Mouse (Mus musculus): Measurements from ENCODE around the gene Gabrb2. TPM values are rescaled to one million over a fixed set of nuclear protein-coding genes. Genes with fewer than 3 reads are reported as not detected.

Gene Gabrb2
- polyA plus RNA-seq, 1 experiment from 2014 or later: 2.3 TPM

GRCm38 (mm10) chr11:42448929-42449328, 29.4 kb downstream of the Gabrb2 start:
- H3K9ac ChIP-seq: no peak overlapping the region
- no peaks in the 10 kb centered on the region for H3K9me3 ChIP-seq
- no peak overlapping the region for H3K4me3 ChIP-seq
- no peaks in the 10 kb centered on the region for H3K4me1 ChIP-seq
- no peaks in the 10 kb centered on the region for H3K36me3 ChIP-seq
- WGBS: 75% methylated on average over 4 of the region's 4 CpGs
- H3K4me2 ChIP-seq: no peak overlapping the region
- H3K27me3 ChIP-seq: no peaks in the 10 kb centered on the region
- no peak overlapping the region for H3K27ac ChIP-seq
- ATAC-seq (ENCODE audit: insufficient number of reproducible peaks, insufficient read depth, low FRiP score, low TSS enrichment, low read depth): no peak

- H3K4me3 ChIP-seq: no peak overlapping the region
- 81% methylated on average over 1 of the region's 1 CpGs for WGBS
These were observed 44.6 kb downstream of the Gabrb2 start for GRCm38 (mm10) chr11:42464136-42464535.

GRCm38 (mm10) chr11:42468381-42468780, 48.8 kb downstream of the Gabrb2 start:
- no peak overlapping the region for H3K9ac ChIP-seq
- no peak for ATAC-seq (ENCODE audit: insufficient number of reproducible peaks, insufficient read depth, low FRiP score, low TSS enrichment, low read depth)
- H3K27me3 ChIP-seq: no peaks in the 10 kb centered on the region
- no peaks in the 10 kb centered on the region for H3K36me3 ChIP-seq
- no peaks in the 10 kb centered on the region for H3K4me1 ChIP-seq
- H3K4me2 ChIP-seq: no peak overlapping the region
- 84% methylated on average over 3 of the region's 3 CpGs for WGBS
- no peak overlapping the region for H3K27ac ChIP-seq
- H3K9me3 ChIP-seq: no peaks in the 10 kb centered on the region
- no peak overlapping the region for H3K4me3 ChIP-seq

More at GRCm38 (mm10) chr11:42464136-42464535, 44.6 kb downstream of the Gabrb2 start:
- ATAC-seq (ENCODE audit: insufficient number of reproducible peaks, insufficient read depth, low FRiP score, low TSS enrichment, low read depth): no peak
- H3K27me3 ChIP-seq: no peaks in the 10 kb centered on the region
- H3K9me3 ChIP-seq: no peaks in the 10 kb centered on the region
- no peak overlapping the region for H3K9ac ChIP-seq
- H3K4me2 ChIP-seq: no peak overlapping the region
- H3K27ac ChIP-seq: no peak overlapping the region
- no peaks in the 10 kb centered on the region for H3K4me1 ChIP-seq
- no peaks in the 10 kb centered on the region for H3K36me3 ChIP-seq

GRCm38 (mm10) chr11:42474523-42474922, 55.0 kb downstream of the Gabrb2 start:
- Histone ChIP-seq H3K9ac (no peak overlapping the region), H3K4me2 (no peak overlapping the region), H3K27me3 (no peaks in the 10 kb centered on the region), H3K36me3 (no peaks in the 10 kb centered on the region), H3K9me3 (no peaks in the 10 kb centered on the region), H3K27ac (no peak overlapping the region), H3K4me3 (no peak overlapping the region), H3K4me1 (no peaks in the 10 kb centered on the region)
- 87% methylated on average over 3 of the region's 3 CpGs for WGBS
- no peak for ATAC-seq (ENCODE audit: insufficient number of reproducible peaks, insufficient read depth, low FRiP score, low TSS enrichment, low read depth)

GRCm38 (mm10) chr11:42487625-42488024, 68.1 kb downstream of the Gabrb2 start:
- Histone ChIP-seq H3K27ac (no peak overlapping the region), H3K4me2 (no peak overlapping the region), H3K9me3 (no peaks in the 10 kb centered on the region), H3K36me3 (no peaks in the 10 kb centered on the region), H3K27me3 (no peaks in the 10 kb centered on the region), H3K4me3 (no peak overlapping the region), H3K4me1 (no peaks in the 10 kb centered on the region), H3K9ac (no peak overlapping the region)
- ATAC-seq (ENCODE audit: insufficient number of reproducible peaks, insufficient read depth, low FRiP score, low TSS enrichment, low read depth): no peak

GRCm38 (mm10) chr11:42501166-42501565, 81.6 kb downstream of the Gabrb2 start:
- H3K36me3 ChIP-seq: no peaks in the 10 kb centered on the region
- no peak for ATAC-seq (ENCODE audit: insufficient number of reproducible peaks, insufficient read depth, low FRiP score, low TSS enrichment, low read depth)
- H3K9ac ChIP-seq: no peak overlapping the region
- H3K27me3 ChIP-seq: no peaks in the 10 kb centered on the region
- H3K9me3 ChIP-seq: no peaks in the 10 kb centered on the region
- H3K27ac ChIP-seq: no peak overlapping the region
- no peak overlapping the region for H3K4me3 ChIP-seq
- no peak overlapping the region for H3K4me2 ChIP-seq
- no peaks in the 10 kb centered on the region for H3K4me1 ChIP-seq

GRCm38 (mm10) chr11:42505436-42505835, 85.9 kb downstream of the Gabrb2 start:
- no peak overlapping the region for H3K4me2 ChIP-seq
- H3K4me3 ChIP-seq: no peak overlapping the region
- ATAC-seq (ENCODE audit: insufficient number of reproducible peaks, insufficient read depth, low FRiP score, low TSS enrichment, low read depth): no peak
- H3K27ac ChIP-seq: no peak overlapping the region
- no peaks in the 10 kb centered on the region for H3K4me1 ChIP-seq
- H3K9me3 ChIP-seq: no peaks in the 10 kb centered on the region
- no peak overlapping the region for H3K9ac ChIP-seq
- no peaks in the 10 kb centered on the region for H3K36me3 ChIP-seq
- H3K27me3 ChIP-seq: no peaks in the 10 kb centered on the region
- 78% methylated on average over 2 of the region's 2 CpGs for WGBS

GRCm38 (mm10) chr11:42505911-42506310, 86.4 kb downstream of the Gabrb2 start:
- Histone ChIP-seq H3K4me3 (no peak overlapping the region), H3K4me2 (no peak overlapping the region), H3K36me3 (no peaks in the 10 kb centered on the region), H3K27ac (no peak overlapping the region), H3K9me3 (no peaks in the 10 kb centered on the region), H3K4me1 (no peaks in the 10 kb centered on the region), H3K27me3 (no peaks in the 10 kb centered on the region), H3K9ac (no peak overlapping the region)
- 56% methylated on average over 1 of the region's 1 CpGs for WGBS
- no peak for ATAC-seq (ENCODE audit: insufficient number of reproducible peaks, insufficient read depth, low FRiP score, low TSS enrichment, low read depth)

GRCm38 (mm10) chr11:42521960-42522359, 102.4 kb downstream of the Gabrb2 start:
- ATAC-seq (ENCODE audit: insufficient number of reproducible peaks, insufficient read depth, low FRiP score, low TSS enrichment, low read depth): no peak
- H3K4me3 ChIP-seq: no peak overlapping the region
- H3K9ac ChIP-seq: no peak overlapping the region
- H3K27ac ChIP-seq: no peak overlapping the region
- no peaks in the 10 kb centered on the region for H3K27me3 ChIP-seq
- H3K9me3 ChIP-seq: no peaks in the 10 kb centered on the region
- no peaks in the 10 kb centered on the region for H3K36me3 ChIP-seq
- H3K4me1 ChIP-seq: no peaks in the 10 kb centered on the region
- no peak overlapping the region for H3K4me2 ChIP-seq
- WGBS: 86% methylated on average over 2 of the region's 2 CpGs

GRCm38 (mm10) chr11:42528226-42528881, 108.8 kb downstream of the Gabrb2 start:
- no peak overlapping the region for H3K27ac ChIP-seq
- H3K4me2 ChIP-seq: no peak overlapping the region
- no peak overlapping the region for H3K9ac ChIP-seq
- H3K36me3 ChIP-seq: no peaks in the 10 kb centered on the region
- no peaks in the 10 kb centered on the region for H3K4me1 ChIP-seq
- 87% methylated on average over 3 of the region's 3 CpGs for WGBS
- no peak for ATAC-seq (ENCODE audit: insufficient number of reproducible peaks, insufficient read depth, low FRiP score, low TSS enrichment, low read depth)
- H3K27me3 ChIP-seq: no peaks in the 10 kb centered on the region
- no peaks in the 10 kb centered on the region for H3K9me3 ChIP-seq
- no peak overlapping the region for H3K4me3 ChIP-seq

GRCm38 (mm10) chr11:42532577-42532976, 113.0 kb downstream of the Gabrb2 start:
- WGBS: 68% methylated on average over 2 of the region's 2 CpGs
- ATAC-seq (ENCODE audit: insufficient number of reproducible peaks, insufficient read depth, low FRiP score, low TSS enrichment, low read depth): no peak
- H3K27ac ChIP-seq: no peak overlapping the region
- no peaks in the 10 kb centered on the region for H3K4me1 ChIP-seq
- no peak overlapping the region for H3K9ac ChIP-seq
- no peaks in the 10 kb centered on the region for H3K27me3 ChIP-seq
- H3K4me2 ChIP-seq: no peak overlapping the region
- no peak overlapping the region for H3K4me3 ChIP-seq
- H3K9me3 ChIP-seq: no peaks in the 10 kb centered on the region
- H3K36me3 ChIP-seq: no peaks in the 10 kb centered on the region

GRCm38 (mm10) chr11:42535286-42535685, 115.7 kb downstream of the Gabrb2 start:
- no peak overlapping the region for H3K4me2 ChIP-seq
- H3K4me1 ChIP-seq: no peaks in the 10 kb centered on the region
- no peak overlapping the region for H3K9ac ChIP-seq
- H3K36me3 ChIP-seq: no peaks in the 10 kb centered on the region
- no peak overlapping the region for H3K4me3 ChIP-seq
- WGBS: 78% methylated on average over 5 of the region's 5 CpGs
- no peak for ATAC-seq (ENCODE audit: insufficient number of reproducible peaks, insufficient read depth, low FRiP score, low TSS enrichment, low read depth)
- H3K27me3 ChIP-seq: no peaks in the 10 kb centered on the region
- no peak overlapping the region for H3K27ac ChIP-seq
- no peaks in the 10 kb centered on the region for H3K9me3 ChIP-seq

Data from embryonic facial prominence, embryonic 13.5 days (tissue).